Mouse (Mus musculus) kidney, postnatal 0 days (tissue): Measurements from ENCODE around the gene U2af1. TPM values are rescaled to one million over a fixed set of nuclear protein-coding genes. Genes with fewer than 3 reads are reported as not detected.
"Not testable (repeated sequence)": the region's sequence is repeated elsewhere in the genome, so short reads cannot be mapped to it uniquely, and the experiment has no call there.

Experiments
- ATAC-seq: fragments of 200-750 bp; cut with Nextera tagmentation; replicated peaks from 2 replicates; pipeline ENCODE4 v1.8.0; 2017; ENCODE audit warnings: low read depth, moderate number of reproducible peaks, moderate TSS enrichment, moderate library complexity; ENCODE audit not compliant: low FRiP score
- DNase-seq: peaks from one replicate; pipeline ENCODE4 v3.0.0-alpha.2; 2016; ENCODE audit warnings: low spot score
- H3K27ac ChIP-seq: fragments of 300-500 bp; sonication (generic); 2 replicates; pipeline ENCODE4 v1.5.1; 2014; ENCODE audit warnings: mild to moderate bottlenecking
- H3K27me3 ChIP-seq: fragments of 300-500 bp; sonication (generic); 2 replicates; pipeline ENCODE4 v1.6.1; 2014; ENCODE audit warnings: low read length, mixed read lengths; ENCODE audit not compliant: insufficient read depth
- H3K36me3 ChIP-seq: fragments of 300-500 bp; sonication (generic); 2 replicates; pipeline ENCODE4 v1.6.1; 2014; ENCODE audit warnings: low read length, mixed read lengths; ENCODE audit not compliant: insufficient read depth
- H3K4me1 ChIP-seq: fragments of 300-500 bp; sonication (generic); replicated peaks from 2 replicates; pipeline ENCODE4 v1.6.1; 2014; ENCODE audit warnings: antibody characterized with exemption, low read length, mixed read lengths; ENCODE audit not compliant: insufficient read depth
- H3K4me2 ChIP-seq: fragments of 300-500 bp; sonication (generic); 2 replicates; pipeline ENCODE4 v1.6.1; 2014; ENCODE audit warnings: mild to moderate bottlenecking, low read length, moderate library complexity, mixed read lengths
- H3K4me3 ChIP-seq: fragments of 300-500 bp; sonication (generic); replicated peaks from 2 replicates; pipeline ENCODE4 v1.5.1; 2014; ENCODE audit warnings: low read depth, low read length
- H3K9ac ChIP-seq: fragments of 300-500 bp; sonication (generic); 2 replicates; pipeline ENCODE4 v1.6.1; 2014; ENCODE audit warnings: low read depth, low read length
- H3K9me3 ChIP-seq: fragments of 300-500 bp; sonication (generic); replicated peaks from 2 replicates; pipeline ENCODE4 v1.6.1; 2016; ENCODE audit warnings: low read length, inconsistent platforms, mixed read lengths
- CTCF ChIP-seq: IDR thresholded peaks from 2 replicates; pipeline ENCODE4 v1.5.1; 2016; ENCODE audit warnings: antibody characterized with exemption, low read depth, mild to moderate bottlenecking, moderate library complexity
- WGBS: fragments of 180-500 bp; shearing (Covaris S2); extraction: QIAGEN DNeasy Blood & Tissue Kit; methylation state at CpG from one replicate; pipeline ENCODE4 v1.1.7; 2014; 5-methylcytosine and 5-hydroxymethylcytosine counted together
- polyA plus RNA-seq: library from polyadenylated mRNA; unstranded; fragments of >200 nt; fragmentation: Nextera tagmentation; extraction: Ambion mirVana; gene quantifications from 2 replicates; pipeline ENCODE4 v1.2.1, GENCODE M21; 2015

Gene U2af1
- polyA plus RNA-seq, 1 experiment from 2014 or later, result 238 TPM

DNA sequence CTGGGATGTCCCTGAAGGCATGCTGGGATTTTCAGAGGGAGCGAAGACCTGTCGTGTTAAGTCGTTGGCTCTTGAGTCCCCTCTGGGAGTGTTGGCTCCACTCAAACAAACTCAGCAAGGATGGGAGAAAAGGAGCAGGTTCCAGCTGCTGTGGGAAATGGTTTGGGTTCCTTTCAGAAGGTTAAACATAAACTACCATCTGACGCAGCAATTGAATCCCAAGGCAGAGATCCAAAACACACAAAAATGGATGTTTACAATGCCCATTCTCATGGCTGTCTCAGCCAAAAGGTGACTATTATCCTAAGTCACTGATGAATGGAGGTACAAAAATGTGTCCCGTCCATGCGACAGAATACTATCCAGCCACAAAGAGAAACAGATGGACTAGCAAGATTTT, 25.7 kb downstream of the U2af1 start:
- Histone ChIP-seq H3K27me3 (no peaks in the 10 kb centered on the region), H3K9ac (no peak overlapping the region), H3K36me3 (no peaks in the 10 kb centered on the region), H3K4me2 (no peak overlapping the region), H3K9me3 (no peaks in the 10 kb centered on the region), H3K4me3 (no peak overlapping the region), H3K27ac (no peak overlapping the region), H3K4me1 (no peaks in the 10 kb centered on the region; the same call in 1 of the 2 replicates)
- ATAC-seq (no peak), DNase-seq (no peak)
- no peak for TF ChIP-seq CTCF
- 69% methylated on average over 6 of the region's 6 CpGs for WGBS

DNA sequence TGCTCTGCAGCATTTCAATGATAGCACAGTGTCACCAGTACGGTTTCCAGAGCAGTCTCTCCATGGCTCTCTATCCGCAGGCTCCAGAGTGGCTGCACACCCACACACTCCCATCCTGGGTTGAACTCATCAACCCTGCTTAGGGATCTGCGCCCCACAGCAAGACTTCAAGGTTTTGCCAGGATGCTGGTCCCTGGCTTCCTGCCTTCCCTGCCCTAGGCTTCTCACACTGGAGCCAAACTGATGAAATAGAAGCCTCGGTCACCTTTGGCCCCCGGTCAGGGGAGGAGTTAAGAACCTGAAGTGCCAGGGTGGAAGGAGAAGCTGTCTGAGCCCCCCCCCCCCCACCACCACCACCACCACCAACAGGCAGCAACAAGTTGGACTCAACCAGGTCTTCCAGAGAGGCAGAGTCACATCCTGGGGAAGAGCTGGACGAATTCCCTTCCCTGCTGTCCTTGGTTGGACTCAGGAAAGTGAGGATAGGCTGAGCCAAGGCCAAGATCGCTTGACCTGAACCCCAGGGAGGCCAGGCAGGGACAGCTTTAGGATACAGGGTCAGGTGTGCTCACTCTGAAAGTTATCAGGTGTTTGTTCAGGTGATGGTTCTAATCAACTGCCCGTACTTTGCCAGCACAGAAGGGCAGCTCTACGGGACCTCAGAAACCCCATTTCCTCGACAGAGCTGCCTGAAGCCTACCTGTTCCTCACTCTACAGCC, 27.5 kb downstream of the U2af1 start:
- DNase-seq, result no peak
- no peak overlapping the region for H3K27ac ChIP-seq
- TF ChIP-seq CTCF, result no peak
- no peaks in the 10 kb centered on the region for H3K4me1 ChIP-seq
- H3K9me3 ChIP-seq, result no peaks in the 10 kb centered on the region
- H3K4me3 ChIP-seq, result no peak overlapping the region
- 76% methylated on average over 10 of the region's 10 CpGs for WGBS
- no peak overlapping the region for H3K4me2 ChIP-seq
- H3K9ac ChIP-seq, result no peak overlapping the region
- no peak for ATAC-seq
- no peaks in the 10 kb centered on the region for H3K27me3 ChIP-seq
- no peaks in the 10 kb centered on the region for H3K36me3 ChIP-seq

DNA sequence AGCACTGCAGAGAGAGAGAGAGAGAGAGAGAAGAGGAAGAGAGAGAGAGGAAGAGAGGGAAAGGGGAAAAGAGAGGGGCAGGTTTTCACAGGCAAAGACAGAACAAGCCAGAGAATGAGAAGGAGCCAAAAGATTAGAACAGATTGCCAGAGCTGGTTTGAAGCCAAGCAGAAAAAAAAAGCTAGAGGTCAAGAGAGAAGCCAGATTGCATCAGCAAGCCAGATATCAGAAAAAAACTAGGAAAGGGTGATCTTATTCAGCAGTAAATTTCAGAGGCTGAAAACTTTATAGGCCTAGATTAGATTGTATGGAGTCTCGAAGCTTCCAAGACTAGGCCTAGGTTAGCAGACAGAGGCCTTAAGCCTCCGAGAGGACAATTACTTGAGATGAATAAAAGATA, 30.7 kb downstream of the U2af1 start:
- ATAC-seq (no peak), DNase-seq (no peak)
- WGBS, result 94% methylated on average over 2 of the region's 2 CpGs
- no peaks in the 10 kb centered on the region for H3K36me3 ChIP-seq
- no peaks in the 10 kb centered on the region for H3K9me3 ChIP-seq
- H3K9ac ChIP-seq, result no peak overlapping the region
- no peak overlapping the region for H3K4me2 ChIP-seq
- no peaks in the 10 kb centered on the region for H3K27me3 ChIP-seq
- no peak for TF ChIP-seq CTCF
- H3K4me1 ChIP-seq, result no peaks in the 10 kb centered on the region
- no peak overlapping the region for H3K4me3 ChIP-seq
- no peak overlapping the region for H3K27ac ChIP-seq

DNA sequence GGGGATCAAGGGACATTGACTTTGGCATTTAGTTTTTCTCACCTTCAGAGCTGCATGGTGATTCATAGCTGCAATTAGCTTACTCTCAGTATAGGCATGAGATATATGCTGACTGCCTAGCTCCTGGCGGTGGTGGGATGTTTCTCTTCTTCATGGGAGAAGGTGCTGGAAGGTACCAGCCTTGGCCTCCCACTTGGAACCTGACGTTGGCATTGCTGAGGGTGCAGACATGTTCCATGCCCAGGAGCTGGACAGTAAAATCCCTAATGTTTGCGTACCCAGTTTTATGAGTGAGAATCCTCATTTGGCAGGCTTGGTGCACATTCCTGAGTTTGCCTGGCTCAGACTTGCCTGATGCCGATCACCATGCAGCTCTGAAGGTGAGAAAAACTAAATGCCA, 35.6 kb downstream of the U2af1 start:
- DNase-seq (no peak), ATAC-seq (no peak)
- Histone ChIP-seq H3K9me3 (no peaks in the 10 kb centered on the region), H3K27me3 (no peaks in the 10 kb centered on the region), H3K4me1 (no peaks in the 10 kb centered on the region), H3K27ac (no peak overlapping the region), H3K4me2 (no peak overlapping the region), H3K9ac (no peak overlapping the region), H3K36me3 (no peaks in the 10 kb centered on the region), H3K4me3 (no peak overlapping the region)
- WGBS, result 91% methylated on average over 4 of the region's 4 CpGs
- TF ChIP-seq CTCF, result no peak

DNA sequence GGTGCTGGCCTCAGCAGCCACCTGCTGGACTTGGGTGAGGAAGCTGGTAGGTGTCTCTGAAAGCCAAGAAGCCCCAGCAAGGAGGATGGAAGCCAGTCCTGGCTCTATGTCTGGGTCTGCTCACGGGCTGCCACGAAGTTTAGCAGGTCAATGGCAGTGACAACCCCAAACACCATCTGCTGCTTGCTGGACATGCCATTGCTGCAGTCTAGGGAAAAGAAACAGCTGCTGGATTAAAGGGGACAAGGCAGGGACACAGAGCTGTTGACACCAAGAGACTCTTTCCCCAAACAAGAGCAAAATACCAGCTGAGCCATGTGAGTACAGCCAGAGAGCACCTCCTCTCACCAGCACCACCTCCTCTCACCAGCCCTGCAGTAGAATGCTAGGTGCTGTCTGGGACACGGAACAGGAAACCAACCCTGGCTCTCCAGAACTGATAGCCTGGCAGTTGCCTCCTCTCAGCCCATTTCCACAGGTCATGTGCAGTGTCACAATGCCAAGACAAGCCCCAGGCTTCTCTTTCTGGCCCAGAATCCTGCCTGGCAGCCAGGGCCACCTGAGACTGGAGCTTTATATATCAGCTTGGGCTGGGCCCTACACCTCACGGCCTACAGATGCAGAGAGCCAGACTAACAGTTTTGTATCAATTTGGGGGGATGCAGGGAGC, 45.5 kb downstream of the U2af1 start:
- peak; percentile 10 for DNase-seq

DNA sequence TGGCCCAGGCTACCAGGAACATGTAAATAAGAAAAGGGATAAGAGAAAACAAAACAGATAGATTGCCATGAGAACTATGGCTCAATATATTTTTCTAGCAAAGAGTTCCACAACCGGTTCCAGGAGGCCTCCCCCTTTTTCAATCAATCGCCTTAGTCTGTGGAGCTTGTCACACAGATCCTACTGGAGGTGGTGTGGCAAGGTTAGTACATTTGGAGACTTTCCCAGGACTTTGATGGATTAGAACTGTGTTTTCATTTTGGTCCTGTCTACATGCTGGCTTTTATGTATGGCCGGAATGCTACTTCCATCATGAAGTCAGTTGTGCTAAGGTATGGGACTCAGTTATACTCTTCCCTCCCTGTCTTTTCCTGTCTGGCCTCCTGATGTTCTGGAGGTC, 48.8 kb downstream of the U2af1 start:
- Histone ChIP-seq H3K4me2 (no peak overlapping the region), H3K9ac (no peak overlapping the region), H3K27ac (no peak overlapping the region), H3K36me3 (0 out of 2 replicates have a peak, but pooled peaks cover 11% of the 10 kb centered on the region), H3K27me3 (no peaks in the 10 kb centered on the region), H3K4me3 (no peak overlapping the region), H3K9me3 (no peaks in the 10 kb centered on the region), H3K4me1 (no peaks in the 10 kb centered on the region)
- TF ChIP-seq CTCF, result no peak
- DNase-seq (no peak), ATAC-seq (no peak)
- WGBS, result 80% methylated on average over 3 of the region's 3 CpGs

More for the DNA sequence above, 45.5 kb downstream of the U2af1 start:
- Histone ChIP-seq H3K4me2 (no peak overlapping the region), H3K27me3 (no peaks in the 10 kb centered on the region), H3K27ac (no peak overlapping the region), H3K36me3 (no peaks in the 10 kb centered on the region), H3K4me1 (no peaks in the 10 kb centered on the region), H3K9ac (no peak overlapping the region), H3K9me3 (no peaks in the 10 kb centered on the region), H3K4me3 (no peak overlapping the region)
- 72% methylated on average over 4 of the region's 4 CpGs for WGBS
- no peak for ATAC-seq
- TF ChIP-seq CTCF, result no peak

DNA sequence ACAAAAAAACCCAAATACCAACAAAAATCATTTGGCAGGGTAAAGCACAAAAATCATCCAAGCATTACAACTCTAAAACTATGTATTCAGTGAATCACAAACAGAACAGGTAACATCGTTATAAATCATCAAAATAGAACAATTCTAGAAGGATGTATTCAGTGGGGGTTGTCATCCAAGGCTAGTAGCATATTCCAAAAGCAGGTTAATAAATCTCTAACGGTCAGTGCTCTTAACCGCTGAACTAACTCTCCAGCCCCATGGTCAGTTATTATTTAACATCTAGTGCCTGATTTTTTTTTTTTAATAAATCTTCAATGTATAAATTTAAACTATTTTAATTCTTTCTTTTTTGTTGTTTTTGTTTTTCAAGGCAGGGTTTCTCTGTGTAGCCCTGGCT, 49.5 kb downstream of the U2af1 start:
- H3K4me1 ChIP-seq, H3K27me3 ChIP-seq: not testable (repeated sequence)
- 71% methylated on average over 3 of the region's 3 CpGs for WGBS

More for the DNA sequence above, 49.5 kb downstream of the U2af1 start:
- ATAC-seq, H3K27ac ChIP-seq, H3K9me3 ChIP-seq, H3K4me2 ChIP-seq, DNase-seq, H3K4me3 ChIP-seq, H3K9ac ChIP-seq: not testable (repeated sequence)
- 0 out of 2 replicates have a peak, but pooled peaks cover 17% of the 10 kb centered on the region for H3K36me3 ChIP-seq
